In genomic region chr6:142849326-142849725, GRCm38 (mm10) we compare ENCODE assay signal across 23 mouse cellular contexts. TPM values are rescaled to one million over a fixed set of nuclear protein-coding genes. Genes with fewer than 3 reads are reported as not detected.
"Had no signal": no experiment of that assay in that cellular context is flagged by ENCODE, and none has a peak within 500 bp of the region (broad histone marks: within the 10 kb centered on the region; RNA-seq: fewer than 3 reads in every experiment).

No protein-coding gene starts in this region.

- H3K36me3 ChIP-seq: liver, embryonic 15.5 days; lung, embryonic 15.5 days; midbrain, embryonic 12.5 days; stomach, embryonic 15.5 days had no signal

- H3K27me3 ChIP-seq: liver, embryonic 15.5 days; lung, embryonic 15.5 days; midbrain, embryonic 12.5 days; neural tube, embryonic 12.5 days; stomach, embryonic 15.5 days had no signal

- ATAC-seq: liver, postnatal 0 days; lung, postnatal 0 days had no signal

- DNase-seq: liver, postnatal 0 days; lung, adult 2 months; lung, postnatal 14 days; lung, postnatal 36 days; right cerebral cortex, postnatal 14 days; thymus, adult 2 months; thymus, postnatal 25 days; thymus, postnatal 4 days had no signal

- H3K4me2 ChIP-seq: liver, embryonic 15.5 days; lung, embryonic 15.5 days; midbrain, embryonic 12.5 days; neural tube, embryonic 12.5 days; stomach, embryonic 15.5 days had no signal

- H3K9me3 ChIP-seq: liver, embryonic 15.5 days; lung, embryonic 15.5 days; megakaryocyte, embryonic 14.5 days; midbrain, embryonic 12.5 days; neural tube, embryonic 12.5 days; stomach, embryonic 15.5 days had no signal

- H3K4me3 ChIP-seq: liver, embryonic 15.5 days; lung, embryonic 15.5 days; megakaryocyte, embryonic 14.5 days; midbrain, embryonic 12.5 days; neural tube, embryonic 12.5 days; stomach, embryonic 15.5 days had no signal

- H3K27ac ChIP-seq: liver, embryonic 15.5 days; lung, embryonic 15.5 days; macrophage; midbrain, embryonic 12.5 days; neural tube, embryonic 12.5 days; stomach, embryonic 15.5 days; stomach, postnatal 0 days had no signal

- H3K9ac ChIP-seq: liver, embryonic 15.5 days; liver, postnatal 0 days; lung, embryonic 15.5 days; midbrain, embryonic 12.5 days; neural tube, embryonic 12.5 days; stomach, embryonic 15.5 days had no signal

- H3K4me1 ChIP-seq: liver, embryonic 15.5 days; lung, embryonic 15.5 days; midbrain, embryonic 12.5 days; neural tube, embryonic 12.5 days; stomach, embryonic 15.5 days had no signal

RNA-seq across cellular contexts. Expression of gene Sult6b2, which starts 45.0 kb away (rescaled TPM):
- total RNA-seq: megakaryocyte progenitor cell, adult 5-6 weeks; midbrain, postnatal 0 days; monocyte, adult 5-6 weeks; neutrophil, adult 5-6 weeks had no signal
- polyA plus RNA-seq: liver, postnatal 0 days; lung, adult 2 months; lung, embryonic 15.5 days; lung, postnatal 0 days; macrophage; midbrain, embryonic 12.5 days; spleen, adult 2 months; stomach, postnatal 0 days; urinary bladder, adult 2 months had no signal
